Mouse (Mus musculus) MEL (cell line): Measurements from ENCODE around the gene Hoxc9.

Experiments
- CHD2 ChIP-seq: IDR thresholded peaks from 2 replicates; pipeline ENCODE4 v1.6.1; 2011; ENCODE audit warnings: low read length, improper control_type of control experiment
- CTCF ChIP-seq, 3 experiments: IDR thresholded peaks in 2 of 3; conservative IDR thresholded peaks in 1 of 3; 2 replicates each; pipeline ENCODE4 v1.5.1; 2011 to 2012; ENCODE audit warnings: low read length in 3 of 3, low read depth in 2 of 3, mild to moderate bottlenecking in 2 of 3, improper control_type of control experiment in 1 of 3, inconsistent platforms in 1 of 3, mixed read lengths in 1 of 3, moderate library complexity in 1 of 3; ENCODE audit not compliant: control insufficient read depth in 1 of 3, insufficient read depth in 1 of 3, poor library complexity in 1 of 3, severe bottlenecking in 1 of 3
- EP300 ChIP-seq, 2 experiments: IDR thresholded peaks; 2 replicates each; pipeline ENCODE4 v1.6.1; 2011; ENCODE audit warnings: improper control_type of control experiment in 2 of 2, low read length in 2 of 2, low read depth in 1 of 2, mild to moderate bottlenecking in 1 of 2
- ETS1 ChIP-seq: IDR thresholded peaks from 2 replicates; pipeline ENCODE4 v1.6.1; 2012; ENCODE audit warnings: low read depth, mild to moderate bottlenecking, inconsistent platforms, low read length, improper control_type of control experiment, moderate library complexity
- MAFK ChIP-seq: IDR thresholded peaks from 2 replicates; pipeline ENCODE4 v1.6.1; 2011; ENCODE audit warnings: low read depth, mild to moderate bottlenecking, low read length, improper control_type of control experiment, borderline replicate concordance
- MAX ChIP-seq: IDR thresholded peaks from 2 replicates; pipeline ENCODE4 v1.6.1; 2011; ENCODE audit warnings: low read length, improper control_type of control experiment
- MXI1 ChIP-seq: IDR thresholded peaks from 2 replicates; pipeline ENCODE4 v1.6.1; 2011; ENCODE audit warnings: mild to moderate bottlenecking, low read depth, low read length, improper control_type of control experiment
- NELFE ChIP-seq: IDR thresholded peaks from 2 replicates; pipeline ENCODE4 v1.6.1; 2011; ENCODE audit warnings: low read depth, low read length, improper control_type of control experiment
- POLR2A ChIP-seq, 2 experiments: IDR thresholded peaks; 2 replicates each; pipeline ENCODE4 v1.6.1; 2011 to 2012; ENCODE audit warnings: low read length in 2 of 2, mild to moderate bottlenecking in 2 of 2, control low read depth in 1 of 2, improper control_type of control experiment in 1 of 2, low read depth in 1 of 2, moderate library complexity in 1 of 2; ENCODE audit not compliant: control insufficient read depth in 1 of 2, insufficient read depth in 1 of 2, poor library complexity in 1 of 2
- POLR2AphosphoS2 ChIP-seq: IDR thresholded peaks from 2 replicates; pipeline ENCODE4 v1.6.1; 2011; ENCODE audit warnings: low read length, improper control_type of control experiment
- POLR2AphosphoS5 ChIP-seq: IDR thresholded peaks from 2 replicates; pipeline ENCODE4 v1.6.1; 2012; ENCODE audit warnings: low read depth, borderline replicate concordance, mild to moderate bottlenecking, inconsistent platforms, low read length, moderate library complexity, mixed read lengths
- RAD21 ChIP-seq: IDR thresholded peaks from 2 replicates; pipeline ENCODE4 v1.6.1; 2011; ENCODE audit warnings: mild to moderate bottlenecking, low read depth, low read length, improper control_type of control experiment
- SIN3A ChIP-seq: IDR thresholded peaks from 2 replicates; pipeline ENCODE4 v1.6.1; 2012; ENCODE audit warnings: low read length, improper control_type of control experiment, inconsistent platforms
- ZNF384 ChIP-seq: IDR thresholded peaks from 2 replicates; pipeline ENCODE4 v1.6.1; 2012; ENCODE audit warnings: low read depth, mild to moderate bottlenecking, inconsistent platforms, low read length, improper control_type of control experiment

DNA sequence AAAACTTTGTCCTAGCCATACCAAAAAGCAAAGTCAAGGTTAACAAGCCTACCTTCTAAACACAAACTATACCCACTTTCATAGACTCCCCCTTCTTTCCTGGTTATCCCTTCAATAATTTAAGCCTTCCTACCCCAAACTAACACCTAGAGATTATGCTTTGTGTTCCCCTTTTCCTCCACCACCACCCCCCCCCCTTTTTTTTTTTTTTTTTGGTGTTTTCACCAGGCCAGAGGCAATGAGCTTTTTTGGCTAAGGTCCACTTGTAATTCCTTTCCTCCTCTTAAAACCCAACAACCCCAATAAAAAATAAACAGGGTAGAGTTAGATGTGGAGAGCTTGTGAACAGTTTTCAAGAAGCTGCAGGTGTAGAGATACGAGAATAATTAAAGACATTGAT lies 6.9 kb upstream of the Hoxc9 start:
- TF ChIP-seq MXI1 (no peak), CTCF (IDR thresholded peaks at IDR 0.05 in 2 of 3, conservative IDR thresholded peaks at IDR 0.05 in 1 of 3; ENCODE audit: control insufficient read depth in 1 of 3, insufficient read depth in 1 of 3, low read depth in 2 of 3, low read length in 3 of 3, poor library complexity in 1 of 3, severe bottlenecking in 1 of 3) (no peak), ETS1 (0 out of 2 replicates have a peak, but pooled peaks have one; percentile 22), POLR2A (IDR thresholded peaks at IDR 0.05; ENCODE audit: control insufficient read depth in 1 of 2, insufficient read depth in 1 of 2, low read depth in 1 of 2, low read length in 2 of 2, poor library complexity in 1 of 2) (no peak), EP300 (IDR thresholded peaks at IDR 0.05; ENCODE audit: low read depth in 1 of 2, low read length in 2 of 2) (no peak), MAFK (no peak), SIN3A (no peak), POLR2AphosphoS2 (no peak), CHD2 (no peak), POLR2AphosphoS5 (no peak), MAX (no peak), NELFE (no peak), RAD21 (no peak), ZNF384 (peak; percentile 97)
